Mouse (Mus musculus) myocyte (in vitro differentiated cells): ENCODE data around the gene H2-Q2. TPM values are rescaled to one million over a fixed set of nuclear protein-coding genes. Genes with fewer than 3 reads are reported as not detected.
"Not testable (repeated sequence)": the region's sequence is repeated elsewhere in the genome, so short reads cannot be mapped to it uniquely, and the experiment has no call there.

ENCODE experiments used
- H3K27me3 ChIP-seq: one replicate; pipeline ENCODE4 v1.6.1; 2011; ENCODE audit not compliant: control insufficient read depth, insufficient read depth, insufficient read length
- H3K36me3 ChIP-seq: one replicate; pipeline ENCODE4 v1.6.1; 2011; ENCODE audit not compliant: control insufficient read depth, insufficient read depth
- H3K4me2 ChIP-seq: one replicate; pipeline ENCODE4 v1.6.1; 2011; ENCODE audit warnings: low read depth, control low read depth
- H3K4me3 ChIP-seq: one replicate; pipeline ENCODE4 v1.5.1; 2011; ENCODE audit warnings: mild to moderate bottlenecking, control low read depth, moderate library complexity
- H3K79me2 ChIP-seq: one replicate; pipeline ENCODE4 v1.6.1; 2011; ENCODE audit not compliant: control insufficient read depth, insufficient read depth
- H3ac ChIP-seq: one replicate; pipeline ENCODE4 v1.6.1; 2011; ENCODE audit not compliant: control insufficient read depth, insufficient read length
- CEBPB ChIP-seq: IDR thresholded peaks from 2 replicates; pipeline ENCODE4 v1.6.1; 2011; ENCODE audit warnings: mild to moderate bottlenecking, moderate library complexity; ENCODE audit not compliant: poor library complexity, insufficient read depth, severe bottlenecking
- E2F4 ChIP-seq: IDR thresholded peaks from one replicate; pipeline ENCODE4 v1.6.1; 2011; ENCODE audit warnings: mild to moderate bottlenecking, control low read depth, moderate library complexity; ENCODE audit not compliant: insufficient read depth
- MAX ChIP-seq: IDR thresholded peaks from one replicate; pipeline ENCODE4 v1.6.1; 2011; ENCODE audit warnings: low read depth, mild to moderate bottlenecking, control low read depth
- MYOD1 ChIP-seq, 3 experiments: IDR thresholded peaks; one replicate each; pipeline ENCODE4 v1.6.1; 2011; ENCODE audit warnings: control low read depth in 2 of 3, low read depth in 2 of 3, mild to moderate bottlenecking in 2 of 3, moderate library complexity in 1 of 3; ENCODE audit not compliant: insufficient read length in 2 of 3, control insufficient read depth in 1 of 3
- MYOG ChIP-seq, 3 experiments: IDR thresholded peaks; one replicate each; pipeline ENCODE4 v1.6.1; 2011; ENCODE audit warnings: control low read depth in 2 of 3, low read depth in 2 of 3, mild to moderate bottlenecking in 2 of 3; ENCODE audit not compliant: insufficient read length in 2 of 3, control insufficient read depth in 1 of 3, insufficient read depth in 1 of 3
- POLR2A ChIP-seq: IDR thresholded peaks from one replicate; pipeline ENCODE4 v1.6.1; 2011; ENCODE audit warnings: low read depth, mild to moderate bottlenecking, control low read depth, moderate library complexity; ENCODE audit not compliant: insufficient read length
- POLR2AphosphoS2 ChIP-seq: IDR thresholded peaks from one replicate; pipeline ENCODE4 v1.6.1; 2011; ENCODE audit warnings: low read depth, control low read depth; ENCODE audit not compliant: insufficient read length
- REST ChIP-seq: IDR thresholded peaks from one replicate; pipeline ENCODE4 v1.6.1; 2011; ENCODE audit warnings: mild to moderate bottlenecking, control low read depth, moderate library complexity; ENCODE audit not compliant: insufficient read depth, insufficient read length
- SRF ChIP-seq: IDR thresholded peaks from one replicate; pipeline ENCODE4 v1.6.1; 2011; ENCODE audit warnings: low read depth; ENCODE audit not compliant: control insufficient read depth, insufficient read length
- TCF12 ChIP-seq: IDR thresholded peaks from one replicate; pipeline ENCODE4 v1.6.1; 2011; ENCODE audit warnings: mild to moderate bottlenecking, control low read depth; ENCODE audit not compliant: poor library complexity, insufficient read depth, severe bottlenecking
- TCF3 ChIP-seq: IDR thresholded peaks from one replicate; pipeline ENCODE4 v1.6.1; 2011; ENCODE audit warnings: low read depth, control low read depth; ENCODE audit not compliant: insufficient read length
- USF1 ChIP-seq: IDR thresholded peaks from one replicate; pipeline ENCODE4 v1.6.1; 2011; ENCODE audit warnings: low read depth, mild to moderate bottlenecking, control low read depth, moderate library complexity
- polyA plus RNA-seq: library from polyadenylated mRNA; unstranded; fragments of >200 nt; fragmentation: generic; extraction: Trizol; gene quantifications from one replicate; pipeline ENCODE4 v1.2.1, GENCODE M21; 2012; ENCODE audit warnings: missing spikeins

The H2-Q2 gene
- polyA plus RNA-seq, 1 experiment, result 0.17 TPM

DNA sequence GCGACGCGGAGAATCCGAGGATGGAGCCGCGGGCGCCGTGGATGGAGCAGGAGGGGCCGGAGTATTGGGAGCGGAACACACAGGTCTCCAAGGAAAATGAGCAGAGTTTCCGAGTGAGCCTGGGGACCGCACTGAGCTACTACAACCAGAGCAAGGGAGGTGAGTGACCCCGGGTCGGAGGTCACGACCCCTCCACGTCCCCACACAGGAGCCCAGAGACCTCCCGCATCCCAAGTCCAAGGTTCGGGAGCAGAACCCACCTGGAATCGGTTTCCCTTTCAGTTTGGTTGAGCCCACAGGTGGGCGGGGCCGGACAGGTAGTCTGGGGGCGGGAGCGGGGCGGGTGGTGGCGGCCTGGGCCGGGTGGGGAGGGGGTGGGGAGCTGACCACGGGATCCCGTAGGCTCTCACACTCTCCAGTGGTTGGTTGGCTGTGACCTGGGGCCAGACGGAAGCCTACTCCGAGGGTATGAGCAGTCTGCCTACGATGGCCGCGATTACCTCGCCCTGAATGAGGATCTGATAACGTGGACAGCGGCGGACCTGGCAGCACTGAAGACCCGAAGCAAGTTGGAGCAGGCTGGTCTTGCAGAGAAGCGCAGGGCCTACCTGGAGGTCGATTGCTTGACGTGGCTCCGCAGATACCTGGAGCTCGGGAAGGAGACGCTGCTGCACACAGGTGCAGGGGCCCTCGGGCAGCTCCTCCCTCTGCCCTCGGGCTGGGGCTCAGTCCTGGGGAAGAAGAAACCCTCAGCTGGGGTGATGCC is 852 bp downstream of the H2-Q2 start:
- Histone ChIP-seq H3K79me2 (no peaks in the 10 kb centered on the region), H3K27me3 (no peaks in the 10 kb centered on the region), H3ac (no peak overlapping the region), H3K4me3 (no peak overlapping the region), H3K4me2 (no peak overlapping the region), H3K36me3 (no peaks in the 10 kb centered on the region)
- no peak for TF ChIP-seq MYOD1 (IDR thresholded peaks at IDR 0.05; ENCODE audit: control insufficient read depth in 1 of 3, insufficient read length in 2 of 3, low read depth in 2 of 3)
- TF ChIP-seq E2F4, result no peak
- TF ChIP-seq CEBPB, result no peak
- TF ChIP-seq USF1, result no peak
- no peak for TF ChIP-seq SRF
- no peak for TF ChIP-seq REST
- no peak for TF ChIP-seq POLR2A
- TF ChIP-seq TCF12, result no peak
- TF ChIP-seq MAX, result no peak
- TF ChIP-seq MYOG (IDR thresholded peaks at IDR 0.05; ENCODE audit: control insufficient read depth in 1 of 3, insufficient read depth in 1 of 3, insufficient read length in 2 of 3, low read depth in 2 of 3), result no peak
- TF ChIP-seq TCF3, result no peak
- no peak for TF ChIP-seq POLR2AphosphoS2

DNA sequence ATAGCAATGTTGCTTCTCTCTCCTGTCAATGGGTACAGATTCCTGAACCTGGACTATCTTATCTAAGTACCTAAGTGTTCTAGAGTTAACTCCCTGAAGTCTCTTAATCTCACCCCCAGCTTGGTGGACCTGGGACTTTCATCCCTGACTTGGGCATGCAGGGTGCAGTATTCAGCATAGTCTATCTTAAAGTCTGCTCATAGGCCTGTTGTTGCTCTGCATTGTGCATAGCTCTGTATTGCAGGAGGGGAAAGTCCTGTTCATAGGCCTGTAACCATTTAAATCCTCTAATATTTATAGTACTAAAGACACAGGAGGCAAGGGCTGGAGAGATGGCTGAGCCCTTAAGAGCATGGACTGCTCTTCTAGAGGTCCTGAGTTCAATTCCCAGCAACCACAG is 5.6 kb downstream of the H2-Q2 start:
- not testable (repeated sequence) for H3ac ChIP-seq, H3K27me3 ChIP-seq, H3K4me2 ChIP-seq, H3K4me3 ChIP-seq, H3K79me2 ChIP-seq, H3K36me3 ChIP-seq

DNA sequence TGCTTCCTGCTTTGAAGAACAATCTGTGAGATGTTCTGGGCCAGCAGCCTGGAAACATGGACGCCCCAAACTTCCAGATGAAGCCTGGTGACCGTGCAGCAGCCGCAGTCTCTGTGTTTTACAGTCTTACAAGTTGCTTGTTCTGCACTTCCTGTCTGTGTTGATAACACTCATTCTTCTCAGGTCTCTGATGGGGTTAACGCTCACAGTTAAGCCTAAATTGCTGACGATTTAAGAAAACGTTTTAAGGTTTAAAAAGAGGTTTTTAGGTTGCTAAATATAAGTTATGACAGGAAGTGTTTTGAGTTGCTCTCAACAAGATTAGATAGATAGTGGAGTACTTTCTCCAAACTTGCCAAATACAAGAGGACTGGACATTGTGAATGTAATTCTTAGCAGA is 11.2 kb downstream of the H2-Q2 start:
- not testable (repeated sequence) for H3K4me2 ChIP-seq, H3ac ChIP-seq, H3K4me3 ChIP-seq, H3K36me3 ChIP-seq, H3K79me2 ChIP-seq, H3K27me3 ChIP-seq

DNA sequence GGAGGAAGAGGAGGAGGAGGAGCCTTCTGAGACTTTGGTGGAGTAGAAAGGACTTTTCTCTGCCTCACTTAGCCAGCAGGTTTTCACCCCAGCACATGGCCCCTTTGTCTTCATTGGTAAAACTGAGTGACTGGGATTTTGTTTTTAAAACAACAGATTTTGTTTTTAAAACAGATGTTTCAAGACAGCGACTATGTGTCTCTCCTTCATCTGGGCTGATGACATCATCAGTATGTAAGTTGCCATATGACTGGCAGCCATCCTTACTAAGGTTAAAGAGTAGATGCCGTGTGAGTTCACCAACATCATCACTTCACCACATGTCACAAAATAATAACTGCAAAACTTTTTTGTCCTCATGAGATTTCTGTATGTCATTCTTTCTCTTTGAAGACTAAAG is 12.0 kb downstream of the H2-Q2 start:
- Histone ChIP-seq H3ac (no peak overlapping the region), H3K4me3 (no peak overlapping the region), H3K79me2 (no peaks in the 10 kb centered on the region), H3K36me3 (no peaks in the 10 kb centered on the region), H3K4me2 (no peak overlapping the region), H3K27me3 (no peaks in the 10 kb centered on the region)
- TF ChIP-seq E2F4, result no peak
- no peak for TF ChIP-seq MAX
- TF ChIP-seq USF1, result no peak
- TF ChIP-seq POLR2A, result no peak
- no peak for TF ChIP-seq POLR2AphosphoS2
- TF ChIP-seq REST, result no peak
- TF ChIP-seq MYOG (IDR thresholded peaks at IDR 0.05; ENCODE audit: control insufficient read depth in 1 of 3, insufficient read depth in 1 of 3, insufficient read length in 2 of 3, low read depth in 2 of 3), result no peak

DNA sequence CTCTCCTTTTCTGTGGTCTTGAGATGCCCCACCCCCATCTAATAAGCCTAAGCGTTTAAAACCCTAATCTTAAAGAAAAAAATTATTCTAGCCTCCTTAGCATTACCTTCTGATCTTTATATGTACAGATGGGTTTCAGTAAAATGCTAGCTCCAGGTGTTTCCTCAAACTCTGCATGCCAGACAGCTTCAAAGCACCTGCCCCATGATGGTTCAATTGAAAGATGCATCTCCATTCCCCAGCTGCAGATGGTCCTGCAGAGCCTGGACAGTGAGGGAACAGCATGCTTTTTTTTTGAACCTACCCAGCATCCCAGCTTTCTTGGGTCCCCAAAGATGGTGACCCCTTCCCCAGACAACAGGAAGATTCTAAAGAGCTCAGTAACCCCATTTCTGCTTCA is 15.0 kb downstream of the H2-Q2 start:
- no peak for TF ChIP-seq SRF
- no peak for TF ChIP-seq MYOG (IDR thresholded peaks at IDR 0.05; ENCODE audit: control insufficient read depth in 1 of 3, insufficient read depth in 1 of 3, insufficient read length in 2 of 3, low read depth in 2 of 3)
- no peak for TF ChIP-seq POLR2A
- no peak for TF ChIP-seq MAX
- no peaks in the 10 kb centered on the region for H3K27me3 ChIP-seq

DNA sequence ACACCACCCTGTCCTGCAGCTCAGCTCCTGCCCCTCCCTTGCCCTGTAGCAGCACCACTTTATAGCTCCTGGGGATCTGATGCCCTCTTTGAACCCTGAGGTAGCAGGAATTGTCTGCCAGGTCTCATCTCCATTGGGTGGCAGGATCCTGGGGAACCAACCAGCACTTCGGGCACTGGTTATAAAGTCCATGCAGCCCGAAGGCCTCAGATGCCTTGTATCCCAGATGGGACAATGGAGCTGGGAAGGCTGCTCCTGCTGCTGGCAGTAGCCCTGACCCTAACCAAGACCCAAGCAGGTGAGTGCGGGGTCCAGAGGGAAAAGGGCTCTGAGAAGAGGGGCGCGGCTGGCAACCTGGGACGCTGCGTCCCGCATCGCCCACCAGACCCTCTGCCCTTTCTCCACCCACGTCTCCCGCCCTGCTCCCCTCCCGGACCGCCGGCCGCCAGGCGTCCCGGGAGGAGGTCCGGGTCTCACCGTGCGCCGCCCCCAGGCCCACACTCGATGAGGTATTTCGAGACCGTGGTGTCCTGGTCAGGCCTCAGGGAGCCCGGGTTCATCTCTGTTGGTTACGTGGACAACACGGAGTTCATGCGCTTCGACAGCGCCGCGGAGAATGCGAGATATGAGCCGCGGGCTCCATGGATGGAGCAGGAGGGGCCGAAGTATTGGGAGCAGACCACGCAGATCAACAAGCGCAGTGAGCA is 16.9 kb downstream of the H2-Q2 start:
- no peaks in the 10 kb centered on the region for H3K27me3 ChIP-seq
- no peak overlapping the region for H3ac ChIP-seq
- H3K4me3 ChIP-seq, result no peak overlapping the region
- H3K36me3 ChIP-seq, result no peaks in the 10 kb centered on the region
- H3K4me2 ChIP-seq, result no peak overlapping the region
- TF ChIP-seq REST, result no peak
- no peak for TF ChIP-seq TCF3
- no peaks in the 10 kb centered on the region for H3K79me2 ChIP-seq

More for the DNA sequence above, 15.0 kb downstream of the H2-Q2 start:
- H3K36me3 ChIP-seq, result no peaks in the 10 kb centered on the region
- H3K4me2 ChIP-seq, result no peak overlapping the region
- no peaks in the 10 kb centered on the region for H3K79me2 ChIP-seq
- no peak overlapping the region for H3ac ChIP-seq
- H3K4me3 ChIP-seq, result no peak overlapping the region
